In genomic region chr17:88462658-88463057, GRCm38 (mm10) we compare ENCODE assay signal across 8 mouse cellular contexts. TPM values are rescaled to one million over a fixed set of nuclear protein-coding genes. Genes with fewer than 3 reads are reported as not detected.
DNase-seq lines count a peak whose midpoint lies in the region; ATAC-seq and TF ChIP-seq lines count a peak whose summit lies in the region.

No protein-coding gene starts in this region.

- peaks cover 14% of the 10 kb centered on the region for H3K36me3 ChIP-seq in thymus, adult 2 months (ENCODE audit: control insufficient read depth, insufficient read depth, low read length)
- peaks cover 37% of the 10 kb centered on the region for H3K36me3 ChIP-seq in limb, embryonic 10.5 days

- no peak for TF ChIP-seq CTCF in thymus, adult 2 months (IDR thresholded peaks at IDR 0.05; ENCODE audit: borderline replicate concordance, control insufficient read depth, extremely low read depth, insufficient read depth, low read length, poor library complexity)

- no peak for ATAC-seq in cerebellum, adult (ENCODE audit: insufficient number of reproducible peaks, low FRiP score, low TSS enrichment)

- WGBS in thymus, adult 2 months: 59% methylated on average over 5 of the region's 5 CpGs
- 91% methylated on average over 5 of the region's 5 CpGs for WGBS in limb, embryonic 10.5 days

- no peak overlapping the region for H3K27ac ChIP-seq in thymus, adult 2 months (ENCODE audit: control insufficient read depth, insufficient read depth, low read length)
- H3K27ac ChIP-seq in limb, embryonic 10.5 days: no peak overlapping the region

- TF ChIP-seq POLR2A in thymus, adult 2 months (IDR thresholded peaks at IDR 0.05; ENCODE audit: control insufficient read depth, extremely low read depth, insufficient read depth, low read length, poor library complexity): no peak

- DNase-seq in cerebellum, adult 11-12 months: peak; percentile 42
- peak; percentile 92 to 93 for DNase-seq in adrenal gland, postnatal 36 days
- peak; percentile 50 to 61 for DNase-seq in heart, postnatal 10 days
- peak; percentile 59 for DNase-seq in lung, postnatal 10 days
- DNase-seq in thymus, adult 2 months: no peak
- no peak for DNase-seq in spleen, postnatal 10 days (ENCODE audit: low spot score in 2 of 2)
- DNase-seq in limb, embryonic 10.5 days (ENCODE audit: low spot score): no peak

- H3K9me3 ChIP-seq in limb, embryonic 10.5 days (replicated peaks): no peaks in the 10 kb centered on the region

- H3K27me3 ChIP-seq in thymus, adult 2 months (ENCODE audit: control insufficient read depth, insufficient read depth, low read length): no peaks in the 10 kb centered on the region
- no peaks in the 10 kb centered on the region for H3K27me3 ChIP-seq in limb, embryonic 10.5 days (ENCODE audit: low read depth, poor library complexity, severe bottlenecking)

- intact Hi-C loops in heart, postnatal 10 days (cut with DNase I): no loop called here

- no peaks in the 10 kb centered on the region for H3K4me1 ChIP-seq in thymus, adult 2 months (replicated peaks; ENCODE audit: control insufficient read depth, insufficient read depth, low read length)
- no peaks in the 10 kb centered on the region for H3K4me1 ChIP-seq in limb, embryonic 10.5 days

- no peak overlapping the region for H3K4me3 ChIP-seq in thymus, adult 2 months (ENCODE audit: control insufficient read depth, insufficient read depth, low read length)
- no peak overlapping the region for H3K4me3 ChIP-seq in limb, embryonic 10.5 days

RNA-seq across cellular contexts. Expression of gene Foxn2, which starts 22.1 kb away (rescaled TPM):
- 10 to 100 TPM; 20.7 to 25.4 TPM for total RNA-seq in adrenal gland, postnatal 36 days (2021)
- 10 to 100 TPM; 12.9 to 14.2 TPM for total RNA-seq in heart, postnatal 10 days (2021)
- polyA plus RNA-seq in thymus, adult 2 months (2012; rRNA removed): 11.0 and 12.1 TPM in 2 replicates
- 14.3 and 16.2 TPM in 2 replicates for polyA plus RNA-seq in limb, embryonic 10.5 days (2016; fragmentation: Nextera tagmentation; extraction: Ambion mirVana)

Comparison
In these comparisons a context has a peak if more than half of its experiments do, and no peak if none do; other contexts are left out.
1. DNase-seq: peak in cerebellum, adult 11-12 months (single experiment), adrenal gland, postnatal 36 days (2 of 2), heart, postnatal 10 days (2 of 2) and lung, postnatal 10 days (single experiment); none in thymus, adult 2 months (single experiment), spleen, postnatal 10 days (0 of 2) and limb, embryonic 10.5 days (single experiment).